Mouse (Mus musculus) lung, embryonic 14.5 days (tissue): Measurements from ENCODE around the gene Olfr1495. TPM values are rescaled to one million over a fixed set of nuclear protein-coding genes. Genes with fewer than 3 reads are reported as not detected.
"Not testable (repeated sequence)": the region's sequence is repeated elsewhere in the genome, so short reads cannot be mapped to it uniquely, and the experiment has no call there.

Experiments used
- ATAC-seq: fragments of 200-750 bp; cut with Nextera tagmentation; 2 replicates; pipeline ENCODE4 v1.8.0; 2017; ENCODE audit warnings: mild to moderate bottlenecking, moderate TSS enrichment, moderate library complexity; ENCODE audit not compliant: insufficient read depth
- DNase-seq: peaks from one replicate; pipeline ENCODE4 v3.0.0-alpha.2; 2015
- H3K27ac ChIP-seq: fragments of 300-500 bp; sonication (generic); 2 replicates; pipeline ENCODE4 v1.5.1; 2014; ENCODE audit warnings: low read depth, mild to moderate bottlenecking, moderate library complexity
- H3K27me3 ChIP-seq: fragments of 300-500 bp; sonication (generic); 2 replicates; pipeline ENCODE4 v1.6.1; 2014; ENCODE audit warnings: low read length, control low read depth; ENCODE audit not compliant: insufficient read depth
- H3K36me3 ChIP-seq: fragments of 300-500 bp; sonication (generic); 2 replicates; pipeline ENCODE4 v1.6.1; 2014; ENCODE audit warnings: control low read depth; ENCODE audit not compliant: insufficient read depth
- H3K4me1 ChIP-seq: fragments of 300-500 bp; sonication (generic); 2 replicates; pipeline ENCODE4 v1.6.1; 2014; ENCODE audit warnings: antibody characterized with exemption, control low read depth; ENCODE audit not compliant: insufficient read depth
- H3K4me2 ChIP-seq: fragments of 300-500 bp; sonication (generic); 2 replicates; pipeline ENCODE4 v1.6.1; 2014; ENCODE audit warnings: mild to moderate bottlenecking
- H3K4me3 ChIP-seq: fragments of 300-500 bp; sonication (generic); 2 replicates; pipeline ENCODE4 v1.5.1; 2014; ENCODE audit warnings: low read depth, low read length
- H3K9ac ChIP-seq: fragments of 300-500 bp; sonication (generic); 2 replicates; pipeline ENCODE4 v1.6.1; 2014
- H3K9me3 ChIP-seq: fragments of 300-500 bp; sonication (generic); 2 replicates; pipeline ENCODE4 v1.6.1; 2016; ENCODE audit warnings: low read depth, low read length, control low read depth
- CTCF ChIP-seq: IDR thresholded peaks from 2 replicates; pipeline ENCODE4 v1.5.1; 2016; ENCODE audit warnings: antibody characterized with exemption, low read depth
- WGBS: fragments of 180-500 bp; shearing (Covaris S2); extraction: QIAGEN DNeasy Blood & Tissue Kit; methylation state at CpG from one replicate; pipeline ENCODE4 v1.1.7; 2014; 5-methylcytosine and 5-hydroxymethylcytosine counted together
- polyA plus RNA-seq: library from polyadenylated mRNA; unstranded; fragments of >200 nt; fragmentation: Nextera tagmentation; extraction: Ambion mirVana; gene quantifications from 2 replicates; pipeline ENCODE4 v1.2.1, GENCODE M21; 2014

Gene Olfr1495
- not detected in 2 replicates for polyA plus RNA-seq

- Histone ChIP-seq H3K4me1 (no peaks in the 10 kb centered on the region), H3K27me3 (no peaks in the 10 kb centered on the region), H3K4me2 (no peak within 1 kb of the TSS), H3K36me3 (no peaks in the 10 kb centered on the region), H3K9ac (no peak within 1 kb of the TSS), H3K9me3 (no peaks in the 10 kb centered on the region), H3K27ac (no peak within 1 kb of the TSS), H3K4me3 (no peak within 1 kb of the TSS)
- WGBS: 87% methylated on average over 3 of the region's 3 CpGs
- ATAC-seq (no peak), DNase-seq (no peak)
- TF ChIP-seq CTCF: no peak
Observed at GRCm38 (mm10) chr19:13764306-13764705, at the start of gene Olfr1495. Olfr1495 (plus strand) TSS chr19:13764606.

GRCm38 (mm10) chr19:13722978-13723377 lies 41.4 kb upstream of the Olfr1495 start, which contains the start of gene Olfr1493-ps1:
Olfr1493-ps1 (plus strand) TSS chr19:13723278.
- no peak within 1 kb of the TSS for H3K27ac ChIP-seq
- WGBS: 44% methylated on average over 2 of the region's 2 CpGs
- H3K27me3 ChIP-seq: no peaks in the 10 kb centered on the region
- no peaks in the 10 kb centered on the region for H3K4me1 ChIP-seq
- no peaks in the 10 kb centered on the region for H3K36me3 ChIP-seq
- H3K4me3 ChIP-seq: no peak within 1 kb of the TSS
- DNase-seq: no peak
- TF ChIP-seq CTCF: no peak
- no peak within 1 kb of the TSS for H3K9ac ChIP-seq
- ATAC-seq: no peak
- H3K9me3 ChIP-seq: no peaks in the 10 kb centered on the region
- no peak within 1 kb of the TSS for H3K4me2 ChIP-seq

- Histone ChIP-seq H3K9ac (no peak within 1 kb of the TSS), H3K36me3 (no peaks in the 10 kb centered on the region), H3K4me2 (no peak within 1 kb of the TSS), H3K9me3 (no peaks in the 10 kb centered on the region), H3K4me1 (no peaks in the 10 kb centered on the region), H3K27me3 (no peaks in the 10 kb centered on the region), H3K27ac (no peak within 1 kb of the TSS), H3K4me3 (no peak within 1 kb of the TSS)
- no peak for TF ChIP-seq CTCF
- 81% methylated on average over 4 of the region's 4 CpGs for WGBS
- ATAC-seq (no peak), DNase-seq (no peak)
Observed at GRCm38 (mm10) chr19:13739428-13739827, 25.0 kb upstream of the Olfr1495 start, which contains the start of gene Olfr1494. Olfr1494 (plus strand) TSS chr19:13739728.

DNA sequence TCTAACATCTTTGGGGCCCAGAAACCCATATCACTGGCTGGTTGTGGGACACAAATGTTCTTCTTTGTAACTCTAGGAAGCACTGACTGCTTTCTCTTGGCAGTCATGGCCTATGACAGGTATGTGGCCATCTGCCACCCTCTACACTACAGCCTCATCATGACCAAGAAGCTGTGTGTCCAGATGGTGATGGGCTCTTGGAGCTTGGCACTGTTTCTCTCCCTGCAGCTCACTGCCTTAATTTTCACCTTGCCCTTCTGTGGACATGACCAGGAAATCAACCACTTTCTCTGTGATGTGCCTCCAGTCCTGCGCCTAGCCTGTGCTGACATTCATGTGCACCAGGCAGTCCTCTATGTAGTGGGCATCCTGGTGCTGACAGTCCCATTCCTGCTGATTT lies 15.0 kb upstream of the Olfr1495 start:
- no peak overlapping the region for H3K9ac ChIP-seq
- H3K27me3 ChIP-seq: no peaks in the 10 kb centered on the region
- no peaks in the 10 kb centered on the region for H3K4me1 ChIP-seq
- no peak overlapping the region for H3K4me3 ChIP-seq
- no peaks in the 10 kb centered on the region for H3K36me3 ChIP-seq
- no peak for TF ChIP-seq CTCF
- H3K9me3 ChIP-seq: no peaks in the 10 kb centered on the region
- H3K27ac ChIP-seq: no peak overlapping the region
- 88% methylated on average over 1 of the region's 1 CpGs for WGBS
- no peak for DNase-seq
- no peak overlapping the region for H3K4me2 ChIP-seq
- no peak for ATAC-seq

GRCm38 (mm10) chr19:13768565-13769276 lies 4.3 kb downstream of the Olfr1495 start:
- no peak overlapping the region for H3K4me2 ChIP-seq
- no peak overlapping the region for H3K27ac ChIP-seq
- no peaks in the 10 kb centered on the region; the same call in 1 of the 2 replicates for H3K9me3 ChIP-seq
- H3K27me3 ChIP-seq: no peaks in the 10 kb centered on the region
- H3K9ac ChIP-seq: no peak overlapping the region
- ATAC-seq (no peak), DNase-seq (no peak)
- TF ChIP-seq CTCF: no peak
- no peaks in the 10 kb centered on the region for H3K36me3 ChIP-seq
- WGBS: 87% methylated on average over 9 of the region's 9 CpGs
- H3K4me1 ChIP-seq: no peaks in the 10 kb centered on the region
- no peak overlapping the region for H3K4me3 ChIP-seq

GRCm38 (mm10) chr19:13777578-13777977 lies 13.2 kb downstream of the Olfr1495 start, which contains the start of gene Olfr1496:
Olfr1496 (plus strand) TSS chr19:13777878.
- no peaks in the 10 kb centered on the region for H3K36me3 ChIP-seq
- H3K27ac ChIP-seq: no peak within 1 kb of the TSS
- DNase-seq: no peak
- no peak within 1 kb of the TSS for H3K9ac ChIP-seq
- no peaks in the 10 kb centered on the region for H3K9me3 ChIP-seq
- no peak within 1 kb of the TSS for H3K4me3 ChIP-seq
- 87% methylated on average over 1 of the region's 1 CpGs for WGBS
- H3K4me1 ChIP-seq: no peaks in the 10 kb centered on the region
- H3K4me2 ChIP-seq: no peak within 1 kb of the TSS
- TF ChIP-seq CTCF: no peak
- no peak for ATAC-seq
- no peaks in the 10 kb centered on the region for H3K27me3 ChIP-seq

DNA sequence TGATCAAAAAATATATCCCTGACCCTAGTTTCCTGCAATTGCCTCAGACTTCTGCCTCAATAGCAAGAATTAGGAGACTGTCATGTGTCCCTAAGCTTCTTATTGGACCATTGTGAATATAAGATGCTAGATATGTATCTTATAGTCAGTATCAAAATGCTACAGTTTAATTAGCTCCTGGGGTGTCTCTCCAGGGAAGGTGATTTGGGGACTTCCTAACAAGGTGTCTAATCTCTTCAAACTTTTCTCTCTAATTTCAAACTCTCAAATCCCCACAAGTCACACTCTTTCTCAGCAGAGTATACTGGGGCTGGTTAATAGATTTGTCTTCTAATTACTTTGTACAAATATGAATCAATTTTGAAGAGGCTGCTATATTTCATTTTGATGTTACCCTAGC lies 33.7 kb downstream of the Olfr1495 start, which contains the start of gene Olfr1497:
Olfr1497 (minus strand) TSS at position 101 of the 400 bp plus-strand sequence.
- ATAC-seq: no peak
- Histone ChIP-seq H3K9me3 (no peaks in the 10 kb centered on the region), H3K9ac (no peak within 1 kb of the TSS), H3K27me3 (no peaks in the 10 kb centered on the region), H3K4me3 (no peak within 1 kb of the TSS), H3K4me2 (no peak within 1 kb of the TSS), H3K4me1 (no peaks in the 10 kb centered on the region), H3K27ac (no peak within 1 kb of the TSS), H3K36me3 (no peaks in the 10 kb centered on the region)
- no peak for TF ChIP-seq CTCF
- no peak for DNase-seq

DNA sequence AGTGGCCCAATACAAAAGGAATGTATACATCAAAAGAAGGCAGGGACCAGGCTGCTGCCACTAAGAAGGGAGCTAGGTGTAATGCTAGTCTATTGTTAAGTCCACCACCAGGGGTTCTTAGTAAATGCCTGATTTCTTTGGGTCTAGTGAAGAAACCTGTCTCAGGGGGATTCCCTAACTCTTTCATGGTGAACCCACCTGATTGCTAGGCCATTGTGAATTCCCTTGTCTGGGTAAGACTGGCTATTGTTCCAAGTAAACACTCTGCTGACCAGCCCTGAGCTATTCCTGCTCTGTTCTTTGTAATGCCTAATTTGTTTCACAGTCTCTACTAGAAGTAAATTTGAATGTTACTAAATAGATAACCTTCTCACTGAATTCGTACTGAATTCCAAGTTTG lies 41.1 kb downstream of the Olfr1495 start:
- DNase-seq, H3K4me1 ChIP-seq, H3K4me2 ChIP-seq, ATAC-seq, H3K36me3 ChIP-seq, H3K27ac ChIP-seq, H3K4me3 ChIP-seq, H3K9me3 ChIP-seq, H3K9ac ChIP-seq, H3K27me3 ChIP-seq: not testable (repeated sequence)
- 61% methylated on average over 1 of the region's 1 CpGs for WGBS
